Mouse (Mus musculus) cerebellum, adult (tissue): ENCODE results near the gene Lif.
A peak's percentile ranks its signal among the peaks of the same experiment; 100 is the strongest.

Experiments used
- ATAC-seq: cut with Nextera tagmentation; 2 replicates; pipeline ENCODE4 v1.9.2; 2017; ENCODE audit warnings: mild to moderate bottlenecking, moderate library complexity, mixed read lengths; ENCODE audit not compliant: insufficient number of reproducible peaks, low FRiP score, low TSS enrichment

Lif gene

DNA sequence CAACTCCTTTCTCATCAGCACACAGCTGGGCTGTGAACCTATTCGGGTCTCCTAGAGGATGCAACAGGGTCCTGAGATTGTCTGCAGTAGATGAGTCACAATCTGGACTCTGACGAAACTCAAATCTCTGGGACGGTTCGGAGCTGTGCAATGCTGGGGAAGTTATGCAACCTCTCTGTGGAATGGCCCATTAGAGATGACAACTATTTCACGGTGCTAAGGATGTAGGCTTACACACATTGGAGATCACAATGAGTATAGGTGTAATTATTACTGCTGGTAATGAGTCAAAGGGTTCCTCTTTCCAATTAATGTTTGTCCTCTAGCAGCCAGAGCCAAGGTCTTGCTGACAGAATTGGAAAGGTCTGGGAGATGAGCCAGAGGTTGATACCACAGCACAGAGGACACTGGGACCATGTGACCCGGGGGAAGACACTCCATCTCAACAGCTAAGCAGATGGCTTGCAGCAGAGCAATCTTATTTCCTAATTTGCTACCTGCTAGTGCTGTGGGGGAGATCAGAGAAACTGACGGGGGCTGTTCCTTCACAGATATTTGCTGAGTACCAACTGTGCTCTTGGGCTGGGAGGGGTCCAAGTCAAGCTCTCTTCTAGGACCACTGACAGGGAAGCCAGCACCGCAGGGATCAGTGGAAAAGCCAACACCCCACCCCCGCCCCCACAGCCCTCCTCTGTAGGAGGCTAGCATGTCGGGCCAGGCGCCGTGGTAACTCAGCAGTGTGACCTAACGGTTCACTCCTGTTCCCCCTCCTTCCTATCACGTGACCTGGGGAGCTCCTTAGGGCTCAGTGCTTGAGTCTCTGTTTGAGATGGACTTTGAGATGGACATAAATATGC lies 37.4 kb downstream of the Lif start:
- 0 out of 2 replicates have a peak, but pooled peaks have one; percentile 26 for ATAC-seq

DNA sequence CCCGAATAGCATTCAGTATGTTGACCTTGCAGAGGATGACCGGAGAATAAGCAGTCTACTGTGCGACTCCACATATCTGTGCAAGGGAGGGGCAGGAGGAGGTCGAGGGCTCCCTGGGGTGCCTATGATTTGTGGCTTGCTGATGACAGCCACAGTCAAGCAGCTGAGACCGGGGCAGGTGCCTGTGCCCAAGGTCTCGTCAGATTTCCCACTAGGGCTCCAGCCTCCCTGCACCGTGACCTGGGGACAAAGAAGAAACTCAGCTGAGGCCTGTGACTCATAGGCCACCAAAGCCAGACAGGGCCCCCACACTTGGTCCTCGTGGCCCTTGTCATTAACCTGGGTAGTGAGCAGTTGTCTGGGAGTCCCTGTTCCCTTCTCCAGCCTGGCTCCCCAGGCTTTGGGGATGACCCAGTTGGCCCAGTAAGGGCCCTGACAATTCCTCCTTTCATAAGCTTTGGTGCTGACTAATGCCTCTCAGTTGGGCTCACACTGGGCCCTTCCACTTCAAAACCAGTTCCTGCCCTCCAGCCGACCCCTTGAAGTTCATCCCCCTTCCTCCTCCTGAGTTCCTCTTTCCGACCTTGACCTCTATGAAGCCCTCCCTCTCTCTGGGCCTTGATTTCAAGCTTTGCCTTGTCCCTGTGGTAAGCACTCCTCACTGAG lies 39.4 kb downstream of the Lif start:
- no peak for ATAC-seq

DNA sequence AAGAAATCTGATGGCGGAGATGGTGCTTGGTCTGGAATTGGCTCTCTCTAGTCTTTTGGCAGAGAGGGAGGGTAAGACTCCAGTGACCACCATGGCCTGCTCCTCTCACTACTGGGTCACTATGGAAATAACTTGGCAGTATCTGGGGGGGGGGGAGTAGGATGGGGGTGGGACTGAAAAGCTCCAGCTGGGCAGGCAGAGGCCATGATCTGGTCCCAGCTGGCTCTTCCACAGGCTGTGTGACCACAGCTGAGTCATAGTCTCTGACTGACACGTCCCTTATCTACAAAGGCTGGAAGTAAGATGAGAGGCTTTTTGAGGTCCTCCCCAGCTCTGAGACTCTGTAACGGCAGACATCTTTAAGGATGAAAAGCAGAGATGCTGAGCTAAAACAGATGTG lies 40.4 kb downstream of the Lif start:
- ATAC-seq = no peak

DNA sequence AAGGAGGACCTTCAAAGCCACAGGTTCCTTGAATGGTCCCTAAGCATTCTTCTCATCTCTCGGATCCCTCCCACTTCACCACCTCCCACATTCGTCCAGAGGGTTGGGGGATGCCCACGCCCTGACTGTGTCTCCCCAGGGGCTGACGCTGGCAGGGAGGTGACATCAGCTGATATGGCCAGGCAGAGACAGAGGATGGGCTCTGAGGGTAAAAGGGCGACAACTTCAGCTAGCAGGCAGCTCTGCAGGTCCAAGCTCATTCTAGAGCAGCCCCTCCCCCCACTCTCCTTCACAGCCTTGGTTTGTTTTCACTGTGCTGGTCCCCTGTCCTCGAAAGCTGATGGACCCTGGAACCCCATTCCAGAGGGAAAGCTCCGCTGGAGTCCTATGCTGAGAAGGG lies 41.3 kb downstream of the Lif start:
- no peak for ATAC-seq

DNA sequence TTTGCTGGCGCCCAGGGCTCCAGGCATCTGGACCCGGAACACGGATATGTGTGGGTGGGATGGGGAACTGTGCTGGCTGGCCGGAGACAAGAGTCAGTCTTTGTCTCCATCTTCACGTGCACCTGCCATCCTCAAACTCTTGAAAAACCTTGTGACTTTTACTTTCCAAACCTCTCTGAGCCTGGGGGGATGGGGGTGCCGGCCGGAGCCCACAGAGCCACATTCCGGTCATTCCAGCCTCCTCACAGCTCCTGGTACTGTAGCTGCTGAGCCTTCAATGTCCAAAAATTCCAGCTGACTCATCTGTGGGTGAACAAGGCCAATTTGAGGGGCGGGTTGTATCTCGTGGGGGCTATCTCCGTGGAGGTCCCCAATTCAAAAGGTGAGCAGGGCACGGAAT lies 41.8 kb downstream of the Lif start:
- no peak for ATAC-seq

DNA sequence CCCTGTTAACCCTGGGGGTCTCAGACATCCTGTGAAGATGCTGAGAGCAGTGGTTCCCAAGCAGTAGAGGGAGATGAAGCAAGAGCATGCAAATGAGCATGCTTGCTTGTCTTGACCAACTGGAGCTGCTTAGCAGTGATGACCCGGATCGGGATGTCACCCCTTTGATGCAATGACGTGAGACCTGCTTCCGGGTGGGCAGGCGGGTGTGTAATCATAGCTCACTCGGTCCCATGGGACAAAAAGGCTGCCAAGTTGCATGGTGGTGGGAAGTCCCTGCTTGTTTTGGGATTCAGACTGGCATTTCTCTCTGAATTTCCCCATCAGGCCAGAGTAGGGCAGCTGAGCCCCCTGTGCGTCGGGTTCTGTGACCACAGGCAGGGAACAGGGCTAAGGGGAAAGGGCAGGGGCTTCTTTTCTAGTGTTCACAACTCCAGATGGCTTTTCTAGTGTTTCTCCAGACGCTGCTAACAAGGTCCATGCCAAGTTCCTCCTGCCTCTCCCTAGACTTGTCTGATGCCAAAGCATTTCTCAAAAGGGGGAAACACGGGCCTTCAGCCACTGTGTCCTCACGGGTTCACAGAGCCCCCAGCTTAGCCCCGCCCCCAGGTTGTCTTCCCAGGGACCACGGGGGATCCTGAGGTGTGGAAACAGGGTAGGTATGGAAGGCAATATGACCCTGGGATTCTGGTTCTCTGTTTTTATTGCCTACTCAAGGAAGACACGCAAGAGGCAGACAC lies 42.5 kb downstream of the Lif start:
- ATAC-seq = no peak

DNA sequence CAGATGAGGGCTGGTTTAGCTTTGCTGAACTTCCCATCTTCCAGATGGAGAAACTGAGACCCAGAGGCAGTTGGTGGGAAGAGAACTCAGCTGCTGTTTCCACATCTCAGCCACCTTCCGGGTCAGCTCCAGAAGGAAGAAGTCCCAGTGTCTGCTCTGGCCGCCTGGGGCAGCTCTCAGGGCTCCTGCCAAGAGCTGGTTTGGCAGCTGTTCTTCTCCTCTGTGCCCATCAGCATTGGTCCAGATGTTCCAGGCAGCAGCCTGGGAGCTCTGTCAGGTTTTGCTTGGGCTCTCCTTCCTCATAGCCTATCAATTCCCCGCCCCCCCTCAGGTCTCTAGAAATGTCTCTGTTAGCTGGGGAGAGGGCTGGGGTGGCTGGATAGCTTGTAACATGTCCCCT lies 43.3 kb downstream of the Lif start:
- ATAC-seq = no peak

DNA sequence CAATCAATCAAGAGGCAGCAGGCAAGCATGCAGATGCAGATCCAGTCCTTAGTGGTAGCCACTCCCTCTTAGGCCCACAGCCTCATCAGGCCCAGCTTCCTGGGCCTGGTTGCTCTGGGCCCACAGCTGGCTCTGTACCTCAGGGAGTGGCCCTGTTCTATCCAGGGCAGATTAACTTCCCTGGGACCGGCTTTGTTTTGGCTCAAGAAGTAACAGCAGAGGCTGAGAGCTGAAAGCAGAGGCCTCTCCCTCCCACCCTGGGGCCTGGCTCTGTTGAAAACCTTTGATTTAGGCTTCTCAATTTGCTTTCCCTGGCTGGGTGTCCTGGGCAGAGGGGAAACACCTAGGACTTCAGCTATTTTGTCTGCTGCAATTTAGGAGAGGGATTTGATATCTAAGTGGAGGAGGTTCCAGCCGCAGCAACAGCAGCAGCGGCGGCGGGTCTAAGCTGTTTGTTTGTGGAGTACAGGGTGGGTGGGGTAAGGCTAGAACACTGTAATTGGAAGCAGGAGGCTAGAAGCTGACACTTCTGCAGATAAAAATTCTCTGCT lies 45.1 kb downstream of the Lif start:
- no peak for ATAC-seq

DNA sequence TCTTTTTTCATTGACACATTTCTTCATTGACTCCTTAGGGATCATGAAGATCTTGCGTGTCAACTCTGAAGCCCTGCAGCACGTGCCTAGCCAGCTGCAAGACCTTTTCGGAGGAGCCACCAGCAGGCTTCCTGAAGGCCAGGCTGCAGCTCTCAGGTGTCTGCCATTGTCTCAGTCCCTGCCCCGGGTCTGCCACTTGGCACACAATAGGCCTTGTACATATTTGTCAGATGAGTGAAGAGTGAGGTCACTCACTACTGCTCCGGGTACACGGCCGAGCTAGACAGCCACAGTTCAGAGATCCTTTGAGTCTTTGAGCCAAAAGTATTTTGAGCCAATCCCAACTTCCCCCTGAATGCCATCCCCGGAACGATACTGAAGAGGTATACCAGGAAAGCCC lies 45.7 kb downstream of the Lif start:
- no peak for ATAC-seq

DNA sequence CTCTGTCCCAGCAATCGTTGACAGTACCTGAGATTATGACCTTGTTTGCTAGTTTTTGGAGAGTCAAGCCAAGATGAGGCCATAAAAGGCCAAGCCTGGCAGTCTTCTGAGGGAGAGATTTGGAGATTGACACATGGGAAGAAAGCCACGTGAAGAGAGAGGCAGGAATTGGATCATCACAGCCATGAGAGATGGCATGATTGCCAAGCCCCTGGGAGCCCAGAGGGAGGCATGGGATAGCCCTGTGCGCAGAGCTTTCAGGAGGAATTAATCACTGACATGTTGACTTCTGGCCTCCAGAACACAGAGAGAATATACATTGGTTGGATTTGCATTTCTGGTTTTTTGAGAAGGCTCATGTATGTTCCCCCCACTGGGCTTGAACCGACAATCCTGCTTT lies 46.8 kb downstream of the Lif start:
- ATAC-seq = no peak

DNA sequence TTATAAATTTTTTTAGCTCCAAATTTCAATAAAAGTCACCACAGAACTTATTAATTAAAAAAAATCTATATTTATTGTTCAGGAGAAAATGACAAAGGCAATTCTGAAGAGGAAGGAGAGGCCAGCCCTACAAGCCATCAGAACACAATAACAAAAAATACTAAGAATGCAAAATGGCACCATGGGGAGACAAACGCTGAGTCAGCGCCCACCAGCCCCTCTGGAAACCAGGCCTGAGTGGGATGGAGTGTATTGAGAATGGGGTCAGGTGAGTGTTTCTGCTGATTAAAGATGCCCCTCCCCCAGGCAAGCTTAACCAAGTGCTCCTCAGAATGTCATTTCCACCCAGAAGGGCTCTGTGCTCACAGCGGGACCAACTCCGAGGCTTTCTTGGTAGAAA lies 47.7 kb downstream of the Lif start:
- no peak for ATAC-seq

DNA sequence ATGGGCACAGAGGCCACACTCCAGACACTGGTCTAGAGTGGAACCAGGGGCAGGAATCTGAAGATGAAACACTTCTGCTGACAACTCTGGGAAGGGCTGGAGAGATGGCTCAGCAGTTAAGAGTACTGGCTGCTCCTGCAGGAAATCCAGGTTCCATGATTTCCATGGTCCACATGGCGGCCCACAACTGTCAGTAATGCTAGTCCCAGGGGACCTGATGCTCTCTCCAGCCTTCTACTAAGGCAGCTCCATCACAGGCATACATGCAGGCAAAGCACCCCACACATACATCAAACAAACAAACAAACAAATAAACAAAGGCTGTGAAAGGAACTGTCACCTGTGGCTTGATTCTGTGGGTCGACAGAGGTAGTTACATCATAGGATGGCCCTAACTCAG lies 48.7 kb downstream of the Lif start:
- no peak for ATAC-seq

DNA sequence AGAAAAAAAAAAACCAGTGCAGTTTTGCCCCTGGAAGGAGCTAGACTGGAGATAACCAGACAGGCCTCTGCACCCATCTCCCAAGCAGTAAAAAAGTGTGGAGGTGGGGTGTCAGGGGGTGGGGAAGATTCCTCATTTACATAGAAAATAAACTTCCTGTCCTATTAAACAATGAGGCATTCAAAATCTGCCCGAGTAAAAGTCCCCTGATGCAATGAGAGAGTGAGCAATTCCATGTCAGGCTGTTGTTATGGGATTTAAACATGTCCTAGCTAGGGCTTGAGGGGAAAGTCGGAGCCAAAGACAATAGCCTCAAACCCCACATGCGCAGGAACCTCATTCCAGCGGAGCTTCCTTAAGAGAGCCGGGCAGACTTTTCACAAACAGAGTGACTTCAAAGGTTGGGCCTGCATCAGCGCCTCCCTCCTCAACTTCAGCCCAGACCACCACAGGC lies 50.7 kb downstream of the Lif start:
- no peak for ATAC-seq

DNA sequence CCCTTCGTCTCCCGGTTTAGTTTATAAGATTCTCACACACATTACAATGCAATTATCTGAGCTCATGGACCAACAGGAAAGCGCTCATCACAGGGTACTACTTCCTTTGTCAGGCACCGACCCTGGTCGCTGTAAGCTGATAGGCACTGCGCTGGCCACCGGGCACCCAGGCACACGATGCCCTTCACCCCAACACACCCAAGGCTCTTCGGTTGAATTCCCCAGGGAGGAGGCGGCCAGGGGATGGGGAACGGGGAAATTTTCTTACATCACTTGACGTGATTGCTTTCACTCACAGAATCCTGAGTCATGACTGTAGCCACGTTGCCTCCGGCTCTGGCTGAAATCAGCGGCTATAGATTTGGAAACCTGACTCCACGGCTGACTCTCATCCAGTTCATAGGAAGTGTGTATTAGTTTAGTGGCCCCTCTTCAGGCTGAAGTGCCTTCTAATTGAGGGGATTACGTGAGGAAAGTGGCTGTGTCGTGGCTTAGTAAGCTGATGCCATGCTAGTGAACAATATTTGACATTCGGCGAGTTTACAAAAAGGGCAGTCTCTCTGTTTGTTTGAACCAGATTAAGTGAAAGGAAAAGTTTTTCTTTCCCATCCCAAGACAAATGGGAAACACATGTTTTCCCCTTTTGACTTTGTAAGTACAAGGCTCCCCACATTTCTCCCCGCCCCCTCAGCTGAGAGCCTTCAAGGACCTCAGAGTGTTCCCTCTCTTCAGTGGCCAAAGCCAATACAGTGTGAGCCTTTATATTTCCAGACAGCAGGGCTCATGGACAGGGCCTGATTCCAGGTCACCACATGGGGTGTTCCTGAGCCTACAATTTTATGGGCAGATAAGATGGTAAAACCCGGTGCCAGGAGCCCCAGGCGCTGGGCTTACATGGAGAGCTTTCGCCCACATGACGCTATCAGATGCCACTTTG lies 51.4 kb downstream of the Lif start:
- no peak for ATAC-seq

DNA sequence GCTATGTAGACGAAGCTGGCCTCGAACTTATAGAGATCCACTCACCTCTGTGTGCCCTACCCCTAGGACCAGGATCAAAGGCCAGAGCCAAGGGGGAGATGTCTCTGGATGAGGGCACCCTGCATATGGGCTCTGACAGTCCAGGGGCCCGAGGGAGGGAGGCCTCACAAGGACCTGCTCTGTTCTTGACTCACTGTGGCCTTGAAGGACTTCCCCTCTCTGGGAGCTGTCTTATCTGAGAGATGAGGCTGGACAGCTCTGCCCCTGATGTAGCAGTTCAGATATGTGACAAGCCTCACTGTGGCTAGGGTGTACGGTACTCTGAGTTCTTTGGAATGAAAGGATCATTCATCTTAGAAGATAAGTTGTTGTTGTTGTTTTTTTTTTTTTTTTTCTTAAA lies 52.3 kb downstream of the Lif start:
- ATAC-seq = no peak

DNA sequence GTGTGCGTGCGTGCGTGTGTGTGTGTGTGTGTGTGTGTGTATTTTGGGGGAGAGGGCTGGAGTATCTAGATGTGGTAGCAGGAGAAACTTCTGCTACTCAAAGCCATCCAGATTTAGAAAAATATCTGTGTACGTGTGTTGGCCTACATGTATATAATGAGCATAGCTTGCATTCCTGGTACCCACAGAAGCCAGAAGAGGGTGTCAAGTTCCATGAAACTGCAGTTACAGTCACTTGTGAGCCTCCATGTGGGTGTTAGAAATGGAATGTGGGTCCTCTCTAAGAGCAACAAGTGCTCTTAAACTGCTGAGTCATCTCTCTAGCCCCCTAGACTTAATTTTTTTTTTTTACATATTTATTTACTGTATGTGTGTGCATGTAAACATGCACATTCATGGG lies 53.0 kb downstream of the Lif start:
- no peak for ATAC-seq

DNA sequence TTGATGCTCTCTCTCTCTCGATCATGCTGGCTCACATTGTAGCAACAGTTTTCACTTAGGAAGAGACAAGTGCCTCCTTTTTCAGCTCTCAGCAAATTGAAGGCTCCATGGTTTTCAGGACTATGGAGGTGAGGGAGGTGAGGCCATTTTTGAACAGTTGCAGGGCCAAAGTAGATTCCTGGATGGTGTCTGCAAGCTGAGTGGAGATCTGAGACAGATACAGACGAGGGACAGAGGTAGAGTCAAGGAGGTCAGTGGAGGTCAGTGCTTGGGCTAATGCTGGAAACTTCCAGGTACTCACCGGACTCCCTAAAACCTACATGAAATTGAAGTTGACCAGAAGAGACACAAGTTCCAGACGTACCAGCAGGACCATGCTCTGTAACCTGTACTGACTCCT lies 54.8 kb downstream of the Lif start:
- no peak for ATAC-seq

DNA sequence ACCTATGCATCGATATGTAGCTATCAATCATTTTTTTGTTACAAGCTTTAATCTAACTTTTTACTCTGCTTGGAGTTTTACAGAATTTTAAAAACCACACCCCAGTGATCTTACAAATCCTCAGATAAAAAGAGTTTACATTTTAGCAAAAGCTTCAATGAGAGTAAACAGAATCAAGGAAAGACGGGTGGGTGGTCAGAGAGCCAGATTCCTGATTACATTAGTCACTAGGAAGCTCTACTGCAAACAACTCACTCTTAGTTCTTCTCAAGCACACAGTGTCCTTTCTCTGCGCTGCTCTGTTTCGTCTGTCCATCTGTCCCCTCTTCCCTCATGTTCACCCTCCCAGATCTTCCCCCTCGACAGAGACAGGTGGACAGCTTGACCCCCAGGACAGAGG lies 59.9 kb downstream of the Lif start:
- no peak for ATAC-seq

DNA sequence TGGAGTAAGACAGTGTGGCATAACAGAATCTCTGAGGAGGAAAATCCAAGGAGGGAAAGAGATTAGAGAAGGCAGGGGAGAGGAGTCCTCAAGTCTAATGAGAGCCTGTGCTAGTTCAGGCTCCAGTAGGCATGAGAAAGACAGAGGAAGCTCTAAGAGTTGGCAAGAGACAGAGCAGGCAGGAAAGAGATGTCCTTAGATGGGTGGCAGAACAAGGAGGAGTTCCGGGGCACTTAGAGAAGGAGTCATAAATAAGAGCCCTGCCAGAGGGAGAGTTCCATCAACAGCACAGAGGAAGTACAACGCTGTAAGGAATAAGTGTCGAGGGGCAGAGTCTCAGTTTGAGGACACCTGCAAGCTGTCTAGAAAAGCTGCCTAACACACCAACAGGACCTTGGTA lies 60.7 kb downstream of the Lif start:
- ATAC-seq = no peak
